Mouse (Mus musculus) bone marrow macrophage, adult 2 months (primary cell): ENCODE measurements around the gene 0610030E20Rik.

ENCODE experiments used
- CTCF ChIP-seq: IDR thresholded peaks from 2 replicates; pipeline ENCODE4 v1.5.1; 2012; ENCODE audit warnings: low read depth, mild to moderate bottlenecking, low read length, moderate library complexity
- POLR2A ChIP-seq: IDR thresholded peaks from 2 replicates; pipeline ENCODE4 v1.6.1; 2012; ENCODE audit warnings: mild to moderate bottlenecking, low read depth, low read length, borderline replicate concordance

GRCm38 (mm10) chr6:72312198-72312597 lies 34.9 kb upstream of the 0610030E20Rik start:
- no peak for TF ChIP-seq POLR2A
- no peak for TF ChIP-seq CTCF
